Mouse (Mus musculus) liver, embryonic 11.5 days (tissue): ENCODE measurements around the gene Mcat. TPM values are rescaled to one million over a fixed set of nuclear protein-coding genes. Genes with fewer than 3 reads are reported as not detected.

Source experiments
- ATAC-seq: fragments of 200-750 bp; cut with Nextera tagmentation; replicated peaks from 2 replicates; pipeline ENCODE4 v1.8.0; 2017; ENCODE audit warnings: moderate number of reproducible peaks, mild to moderate bottlenecking, moderate TSS enrichment, moderate library complexity; ENCODE audit not compliant: low FRiP score
- DNase-seq: peaks from one replicate; pipeline ENCODE4 v3.0.0-alpha.2; 2017; ENCODE audit warnings: low spot score
- H3K27ac ChIP-seq: fragments of 300-500 bp; sonication (generic); 2 replicates; pipeline ENCODE4 v1.5.1; 2014; ENCODE audit warnings: mild to moderate bottlenecking, low read depth, low read length, control low read depth
- H3K27me3 ChIP-seq: fragments of 300-500 bp; sonication (generic); replicated peaks from 2 replicates; pipeline ENCODE4 v1.6.1; 2014; ENCODE audit warnings: low read length, mixed read lengths; ENCODE audit not compliant: control insufficient read depth, insufficient read depth
- H3K36me3 ChIP-seq: fragments of 300-500 bp; sonication (generic); 2 replicates; pipeline ENCODE4 v1.6.1; 2014; ENCODE audit warnings: mild to moderate bottlenecking, low read length, moderate library complexity, mixed read lengths; ENCODE audit not compliant: control insufficient read depth, insufficient read depth
- H3K4me1 ChIP-seq: fragments of 300-500 bp; sonication (generic); replicated peaks from 2 replicates; pipeline ENCODE4 v1.6.1; 2014; ENCODE audit warnings: low read length, mixed read lengths; ENCODE audit not compliant: control insufficient read depth, insufficient read depth
- H3K4me2 ChIP-seq: fragments of 300-500 bp; sonication (generic); 2 replicates; pipeline ENCODE4 v1.6.1; 2014; ENCODE audit warnings: mild to moderate bottlenecking, control low read depth, moderate library complexity
- H3K4me3 ChIP-seq: fragments of 300-500 bp; sonication (generic); 2 replicates; pipeline ENCODE4 v1.5.1; 2014; ENCODE audit warnings: low read depth, low read length, control low read depth
- H3K9ac ChIP-seq: fragments of 300-500 bp; sonication (generic); 2 replicates; pipeline ENCODE4 v1.6.1; 2014; ENCODE audit warnings: low read depth, low read length, control low read depth
- H3K9me3 ChIP-seq: fragments of 300-500 bp; sonication (generic); 2 replicates; pipeline ENCODE4 v1.6.1; 2016; ENCODE audit warnings: low read length, inconsistent platforms, mixed read lengths; ENCODE audit not compliant: control insufficient read depth
- WGBS: fragments of 180-500 bp; shearing (Covaris S2); extraction: QIAGEN DNeasy Blood & Tissue Kit; methylation state at CpG from one replicate; pipeline ENCODE4 v1.1.7; 2014; 5-methylcytosine and 5-hydroxymethylcytosine counted together
- polyA plus RNA-seq: library from polyadenylated mRNA; unstranded; fragments of >200 nt; fragmentation: Nextera tagmentation; extraction: Ambion mirVana; gene quantifications from 2 replicates; pipeline ENCODE4 v1.2.1, GENCODE M21; 2014

The Mcat gene
- polyA plus RNA-seq, 1 experiment from 2014 or later, result 39.3 TPM

- Histone ChIP-seq H3K4me1 (no peaks in the 10 kb centered on the region), H3K9me3 (no peaks in the 10 kb centered on the region), H3K4me2 (no peak overlapping the region), H3K27ac (no peak overlapping the region), H3K36me3 (no peaks in the 10 kb centered on the region), H3K9ac (no peak overlapping the region), H3K27me3 (no peaks in the 10 kb centered on the region), H3K4me3 (no peak overlapping the region)
- no peak for ATAC-seq
- DNase-seq, result no peak
- 87% methylated on average over 2 of the region's 2 CpGs for WGBS
Observed at GRCm38 (mm10) chr15:83538855-83539254, 24.7 kb downstream of the Mcat start.

- Histone ChIP-seq H3K4me3 (no peak overlapping the region), H3K4me1 (no peaks in the 10 kb centered on the region; the same call in 1 of the 2 replicates), H3K9ac (no peak overlapping the region), H3K36me3 (no peaks in the 10 kb centered on the region), H3K4me2 (no peak overlapping the region), H3K27me3 (no peaks in the 10 kb centered on the region), H3K9me3 (no peaks in the 10 kb centered on the region), H3K27ac (no peak overlapping the region)
- WGBS, result 82% methylated on average over 6 of the region's 6 CpGs
- no peak for DNase-seq
- no peak for ATAC-seq
Observed at GRCm38 (mm10) chr15:83535890-83536231, 27.7 kb downstream of the Mcat start.

- no peaks in the 10 kb centered on the region for H3K9me3 ChIP-seq
- no peaks in the 10 kb centered on the region; the same call in 1 of the 2 replicates for H3K4me1 ChIP-seq
- peaks cover 4% of the 10 kb centered on the region; the same call in 1 of the 2 replicates for H3K27me3 ChIP-seq
- WGBS, result 78% methylated on average over 17 of the region's 17 CpGs
- DNase-seq (no peak), ATAC-seq (no peak)
- H3K4me3 ChIP-seq, result no peak overlapping the region
- no peak overlapping the region for H3K4me2 ChIP-seq
- no peak overlapping the region for H3K9ac ChIP-seq
- H3K36me3 ChIP-seq, result no peaks in the 10 kb centered on the region
- no peak overlapping the region for H3K27ac ChIP-seq
Observed at GRCm38 (mm10) chr15:83534960-83535889, 28.4 kb downstream of the Mcat start.

GRCm38 (mm10) chr15:83532606-83533005 is 31.0 kb downstream of the Mcat start:
- H3K27ac ChIP-seq, result no peak overlapping the region
- H3K9ac ChIP-seq, result no peak overlapping the region
- DNase-seq (no peak), ATAC-seq (no peak)
- no peaks in the 10 kb centered on the region; the same call in 1 of the 2 replicates for H3K4me1 ChIP-seq
- WGBS, result 64% methylated on average over 7 of the region's 7 CpGs
- H3K9me3 ChIP-seq, result no peaks in the 10 kb centered on the region
- H3K4me3 ChIP-seq, result no peak overlapping the region
- H3K27me3 ChIP-seq, result peaks cover 24% of the 10 kb centered on the region
- H3K36me3 ChIP-seq, result no peaks in the 10 kb centered on the region
- no peak overlapping the region for H3K4me2 ChIP-seq

GRCm38 (mm10) chr15:83531961-83532469 is 31.6 kb downstream of the Mcat start:
- H3K36me3 ChIP-seq, result no peaks in the 10 kb centered on the region
- H3K4me1 ChIP-seq, result peaks cover 4% of the 10 kb centered on the region; the same call in 1 of the 2 replicates
- ATAC-seq (no peak), DNase-seq (no peak)
- WGBS, result 77% methylated on average over 5 of the region's 5 CpGs
- no peaks in the 10 kb centered on the region for H3K9me3 ChIP-seq
- peaks cover 30% of the 10 kb centered on the region for H3K27me3 ChIP-seq
- H3K4me3 ChIP-seq, result no peak overlapping the region
- no peak overlapping the region for H3K4me2 ChIP-seq
- no peak overlapping the region for H3K27ac ChIP-seq
- H3K9ac ChIP-seq, result no peak overlapping the region

- Histone ChIP-seq H3K9me3 (no peaks in the 10 kb centered on the region), H3K9ac (no peak overlapping the region), H3K4me2 (no peak overlapping the region), H3K4me3 (no peak overlapping the region), H3K4me1 (peaks cover 12% of the 10 kb centered on the region), H3K36me3 (no peaks in the 10 kb centered on the region), H3K27ac (no peak overlapping the region; the same call in 1 of the 2 replicates), H3K27me3 (peaks cover 42% of the 10 kb centered on the region)
- ATAC-seq (no peak), DNase-seq (no peak)
- WGBS, result 62% methylated on average over 6 of the region's 6 CpGs
Observed at GRCm38 (mm10) chr15:83530688-83531087, 32.9 kb downstream of the Mcat start.

- Histone ChIP-seq H3K4me3 (no peak overlapping the region), H3K9ac (no peak overlapping the region), H3K9me3 (no peaks in the 10 kb centered on the region), H3K4me1 (peaks cover 14% of the 10 kb centered on the region), H3K27ac (no peak overlapping the region; the same call in 1 of the 2 replicates), H3K36me3 (no peaks in the 10 kb centered on the region), H3K4me2 (no peak overlapping the region), H3K27me3 (peaks cover 45% of the 10 kb centered on the region)
- WGBS, result 68% methylated on average over 9 of the region's 9 CpGs
- no peak for ATAC-seq
- DNase-seq, result no peak
Observed at GRCm38 (mm10) chr15:83530233-83530632, 33.4 kb downstream of the Mcat start.

- DNase-seq (no peak), ATAC-seq (no peak)
- Histone ChIP-seq H3K4me2 (no peak overlapping the region), H3K9me3 (no peaks in the 10 kb centered on the region), H3K27me3 (peaks cover 45% of the 10 kb centered on the region), H3K36me3 (no peaks in the 10 kb centered on the region), H3K4me1 (peaks cover 15% of the 10 kb centered on the region), H3K27ac (no peak overlapping the region), H3K4me3 (no peak overlapping the region), H3K9ac (no peak overlapping the region)
- 74% methylated on average over 5 of the region's 5 CpGs for WGBS
Observed at GRCm38 (mm10) chr15:83529765-83530164, 33.8 kb downstream of the Mcat start.

GRCm38 (mm10) chr15:83528892-83529291 is 34.7 kb downstream of the Mcat start:
- no peaks in the 10 kb centered on the region for H3K36me3 ChIP-seq
- H3K9me3 ChIP-seq, result no peaks in the 10 kb centered on the region
- no peak overlapping the region for H3K9ac ChIP-seq
- no peak for DNase-seq
- H3K4me3 ChIP-seq, result no peak overlapping the region
- H3K4me1 ChIP-seq, result peaks cover 22% of the 10 kb centered on the region
- 63% methylated on average over 4 of the region's 4 CpGs for WGBS
- no peak for ATAC-seq
- H3K27ac ChIP-seq, result no peak overlapping the region
- peaks cover 50% of the 10 kb centered on the region for H3K27me3 ChIP-seq
- H3K4me2 ChIP-seq, result no peak overlapping the region
